ENCODE assay signal across 8 mouse cellular contexts in the genomic region with DNA sequence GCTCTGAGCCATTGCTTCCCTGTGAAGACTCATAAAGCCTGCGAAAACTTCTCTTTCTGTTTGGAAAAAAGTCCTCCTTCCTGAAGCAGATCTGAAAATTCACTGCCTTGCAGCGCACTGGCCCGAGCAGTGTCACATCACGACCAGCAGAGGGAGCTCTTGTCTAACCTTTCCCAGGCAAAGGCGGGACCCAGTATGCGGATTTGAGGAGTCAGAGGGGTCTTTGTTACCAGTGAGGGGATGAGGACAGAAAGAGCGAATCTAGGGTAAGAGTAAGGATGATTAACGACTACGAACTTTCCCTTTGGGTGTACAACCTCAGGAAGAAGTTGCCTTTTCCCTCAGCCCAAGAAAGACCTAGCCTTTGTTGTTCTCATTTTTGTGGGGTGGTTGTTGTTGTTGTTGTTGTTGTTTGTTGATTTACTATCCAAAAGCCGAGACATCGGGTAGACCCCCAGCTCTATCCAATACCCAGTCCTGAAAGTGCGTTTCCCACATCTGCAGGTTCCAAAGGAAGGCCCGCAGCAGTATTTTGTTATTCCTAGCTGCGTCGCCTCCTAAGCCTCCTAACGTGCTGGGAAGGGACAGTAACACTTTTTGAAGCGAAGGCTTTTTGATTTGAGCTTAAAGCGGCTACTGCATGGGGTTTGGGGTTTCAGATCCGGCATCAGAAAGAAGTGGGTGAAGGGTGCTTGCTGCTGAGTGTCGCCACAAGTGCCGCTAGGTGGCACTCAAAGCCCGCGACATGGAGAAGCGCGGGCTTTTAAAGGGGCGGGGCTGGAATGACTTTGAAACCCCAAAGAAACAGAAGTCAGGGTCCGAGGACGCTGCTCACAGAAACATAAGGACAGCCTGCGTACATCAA. TPM values are rescaled to one million over a fixed set of nuclear protein-coding genes. Genes with fewer than 3 reads are reported as not detected.
DNase-seq lines count a peak whose midpoint lies in the region; ATAC-seq and TF ChIP-seq lines count a peak whose summit lies in the region.

No protein-coding gene starts in this region.

- no peak for TF ChIP-seq EP300 in liver, postnatal 0 days (IDR thresholded peaks at IDR 0.05; ENCODE audit: low read depth)

- peak overlapping the region; percentile 69 for H3K4me2 ChIP-seq in forebrain, embryonic 11.5 days (ENCODE audit: low read depth, low read length, severe bottlenecking)
- peak overlapping the region; percentile 61 for H3K4me2 ChIP-seq in liver, postnatal 0 days (ENCODE audit: low read depth, low read length)
- peak overlapping the region; percentile 45 for H3K4me2 ChIP-seq in neural tube, embryonic 14.5 days (ENCODE audit: low read depth, low read length)

- peak; percentile 71; the same call in 1 of the 2 replicates for ATAC-seq in forebrain, embryonic 11.5 days (replicated peaks; ENCODE audit: low FRiP score)
- peak; percentile 71 for ATAC-seq in liver, postnatal 0 days
- ATAC-seq in neural tube, embryonic 14.5 days (ENCODE audit: low read depth), result peak; percentile 73

- peaks cover 53% of the 10 kb centered on the region for H3K27me3 ChIP-seq in forebrain, embryonic 11.5 days (ENCODE audit: control insufficient read depth, insufficient read depth, low read length)
- H3K27me3 ChIP-seq in liver, postnatal 0 days (ENCODE audit: insufficient read depth, low read length), result peaks cover 62% of the 10 kb centered on the region
- peaks cover 18% of the 10 kb centered on the region for H3K27me3 ChIP-seq in neural tube, embryonic 14.5 days (ENCODE audit: control insufficient read depth, insufficient read depth, low read length)
- peaks cover 21% of the 10 kb centered on the region for H3K27me3 ChIP-seq in thymus, adult 2 months (ENCODE audit: control insufficient read depth, insufficient read depth, low read length)

- H3K9me3 ChIP-seq in forebrain, embryonic 11.5 days (ENCODE audit: control insufficient read depth, low read length), result no peaks in the 10 kb centered on the region
- H3K9me3 ChIP-seq in liver, postnatal 0 days (ENCODE audit: low read length), result no peaks in the 10 kb centered on the region
- no peaks in the 10 kb centered on the region for H3K9me3 ChIP-seq in neural tube, embryonic 14.5 days (ENCODE audit: control insufficient read depth, low read length)

- WGBS in forebrain, embryonic 11.5 days, result 2% methylated on average over 29 of the region's 29 CpGs
- 1% methylated on average over 29 of the region's 29 CpGs for WGBS in liver, postnatal 0 days (ENCODE audit: insufficient replicate concordance)
- 1% methylated on average over 29 of the region's 29 CpGs for WGBS in neural tube, embryonic 14.5 days
- 2% methylated on average over 29 of the region's 29 CpGs for WGBS in thymus, adult 2 months

- intact Hi-C loops in heart, postnatal 14 days (cut with DNase I), result loop anchor here (1.0 to 5.0 kb wide), 5 partner anchors 81 to 526 kb away; partner anchors contain the start of gene Btrc

- peak; percentile 72 for DNase-seq in MEL-GATA-1-ER (ENCODE audit: extremely low read depth, low read depth)
- peak; percentile 79 for DNase-seq in c-Kit-positive CD71-positive TER-119-positive erythroid progenitor cells, embryonic 14.5 days (ENCODE audit: low spot score)
- peak; percentile 93 for DNase-seq in forebrain, embryonic 11.5 days (ENCODE audit: low spot score)
- peak; percentile 84 to 88 for DNase-seq in heart, postnatal 14 days
- DNase-seq in kidney, postnatal 4 days, result peak; percentile 86 to 90
- DNase-seq in liver, postnatal 0 days, result peak; percentile 85
- DNase-seq in thymus, adult 2 months, result peak; percentile 73

- H3K9ac ChIP-seq in forebrain, embryonic 11.5 days (ENCODE audit: low read length), result peak overlapping the region; percentile 35
- H3K9ac ChIP-seq in liver, postnatal 0 days (replicated peaks), result no peak overlapping the region
- no peak overlapping the region for H3K9ac ChIP-seq in neural tube, embryonic 14.5 days (replicated peaks; ENCODE audit: low read depth, low read length)

- peak; percentile 94 for TF ChIP-seq CTCF in liver, postnatal 0 days (IDR thresholded peaks at IDR 0.05; ENCODE audit: low read depth)
- TF ChIP-seq CTCF in thymus, adult 2 months (IDR thresholded peaks at IDR 0.05; ENCODE audit: borderline replicate concordance, control insufficient read depth, extremely low read depth, insufficient read depth, low read length, poor library complexity), result peak; percentile 92

- peak overlapping the region; percentile 27 for H3K4me3 ChIP-seq in forebrain, embryonic 11.5 days (ENCODE audit: low read depth, low read length)
- H3K4me3 ChIP-seq in liver, postnatal 0 days (ENCODE audit: low read depth, low read length), result peak overlapping the region; percentile 15; the same call in 1 of the 2 replicates
- H3K4me3 ChIP-seq in neural tube, embryonic 14.5 days (ENCODE audit: low read depth, low read length), result peak overlapping the region; percentile 16; the same call in 1 of the 2 replicates
- no peak overlapping the region for H3K4me3 ChIP-seq in thymus, adult 2 months (ENCODE audit: control insufficient read depth, insufficient read depth, low read length)

- no peak for TF ChIP-seq POLR2A in thymus, adult 2 months (IDR thresholded peaks at IDR 0.05; ENCODE audit: control insufficient read depth, extremely low read depth, insufficient read depth, low read length, poor library complexity)

- peaks cover 3% of the 10 kb centered on the region; the same call in 1 of the 2 replicates for H3K4me1 ChIP-seq in forebrain, embryonic 11.5 days (replicated peaks; ENCODE audit: control insufficient read depth, insufficient read depth, low read length)
- peaks cover 10% of the 10 kb centered on the region for H3K4me1 ChIP-seq in liver, postnatal 0 days (ENCODE audit: insufficient read depth)
- H3K4me1 ChIP-seq in neural tube, embryonic 14.5 days (ENCODE audit: control insufficient read depth, insufficient read depth, low read length), result peaks cover 23% of the 10 kb centered on the region
- peaks cover 5% of the 10 kb centered on the region for H3K4me1 ChIP-seq in thymus, adult 2 months (replicated peaks; ENCODE audit: control insufficient read depth, insufficient read depth, low read length)

- H3K27ac ChIP-seq in forebrain, embryonic 11.5 days (ENCODE audit: low read depth, low read length), result no peak overlapping the region
- H3K27ac ChIP-seq in liver, postnatal 0 days (ENCODE audit: low read depth), result no peak overlapping the region
- no peak overlapping the region for H3K27ac ChIP-seq in neural tube, embryonic 14.5 days (ENCODE audit: low read depth, low read length)
- no peak overlapping the region for H3K27ac ChIP-seq in thymus, adult 2 months (ENCODE audit: control insufficient read depth, insufficient read depth, low read length)

- no peaks in the 10 kb centered on the region for H3K36me3 ChIP-seq in forebrain, embryonic 11.5 days (ENCODE audit: control insufficient read depth, insufficient read depth, low read length)
- H3K36me3 ChIP-seq in liver, postnatal 0 days (replicated peaks; ENCODE audit: insufficient read depth, low read length), result no peaks in the 10 kb centered on the region
- no peaks in the 10 kb centered on the region for H3K36me3 ChIP-seq in neural tube, embryonic 14.5 days (ENCODE audit: control insufficient read depth, insufficient read depth, low read length)
- no peaks in the 10 kb centered on the region for H3K36me3 ChIP-seq in thymus, adult 2 months (ENCODE audit: control insufficient read depth, insufficient read depth, low read length)

RNA-seq across cellular contexts. Expression of gene Lbx1, which starts 14.8 kb away (rescaled TPM):
- polyA plus RNA-seq in forebrain, embryonic 11.5 days (2014; fragmentation: Nextera tagmentation; extraction: Ambion mirVana), result 0.11 TPM in 1 of 2 replicates, not detected in the other
- not detected for total RNA-seq in heart, postnatal 14 days (2021)
- polyA plus RNA-seq in liver, postnatal 0 days (2015; fragmentation: Nextera tagmentation; extraction: Ambion mirVana), result 0.04 TPM in 1 of 2 replicates, not detected in the other
- polyA plus RNA-seq in neural tube, embryonic 14.5 days (2014; fragmentation: Nextera tagmentation; extraction: Ambion mirVana), result 23.0 and 24.3 TPM in 2 replicates
- polyA plus RNA-seq in thymus, adult 2 months (2012; rRNA removed), result 0.06 TPM in 1 of 2 replicates, not detected in the other

Comparison
In these comparisons a context has a peak if more than half of its experiments do, and no peak if none do; other contexts are left out.
1. RNA of gene Lbx1, which starts 14.8 kb away (polyA plus RNA-seq): 23.0 to 24.3 TPM in neural tube, embryonic 14.5 days; 0.11 TPM in forebrain, embryonic 11.5 days, 0.04 TPM in liver, postnatal 0 days and 0.06 TPM in thymus, adult 2 months; every median in the first group is over 10 times any median in the second.
2. Peak in every context shown above with its lines, with median percentiles within 50 percentile points of each other: DNase-seq, ATAC-seq and H3K4me2 ChIP-seq.